ENCODE assay signal across 25 mouse cellular contexts in the genomic region with DNA sequence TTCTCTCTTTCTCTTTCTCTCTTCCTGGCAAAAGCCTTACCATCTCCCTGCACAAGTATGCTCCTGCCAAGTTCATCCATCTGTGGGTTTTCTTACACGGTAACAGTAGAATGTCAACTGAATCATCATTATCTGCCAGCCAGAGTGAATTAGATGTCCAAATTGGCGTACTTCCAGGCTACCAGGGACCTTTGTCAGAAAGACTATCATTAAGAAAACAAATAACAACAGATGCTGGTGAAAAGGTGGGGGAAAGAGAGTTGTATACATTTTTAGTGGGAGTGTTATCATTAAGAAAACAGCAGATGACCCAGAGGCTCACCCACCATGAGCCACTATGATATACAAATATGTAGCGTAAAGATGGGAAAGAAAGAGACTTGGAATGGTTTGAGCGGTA. TPM values are rescaled to one million over a fixed set of nuclear protein-coding genes. Genes with fewer than 3 reads are reported as not detected.
DNase-seq lines count a peak whose midpoint lies in the region; ATAC-seq and TF ChIP-seq lines count a peak whose summit lies in the region.
"Had no signal": no experiment of that assay in that cellular context is flagged by ENCODE, and none has a peak within 500 bp of the region (broad histone marks: within the 10 kb centered on the region; RNA-seq: fewer than 3 reads in every experiment).

No protein-coding gene starts in this region.

- H3K36me3 ChIP-seq in forebrain, postnatal 0 days (ENCODE audit: insufficient read depth) = no peaks in the 10 kb centered on the region
- no peaks in the 10 kb centered on the region for H3K36me3 ChIP-seq in forebrain, embryonic 15.5 days
- peaks cover 0 to 48% of the 10 kb centered on the region in 2 experiments; a peak in 2 of 4 replicates for H3K36me3 ChIP-seq in MEL (ENCODE audit: control insufficient read depth in 1 of 2, insufficient read depth in 2 of 2, low read length in 2 of 2)
- H3K36me3 ChIP-seq: forebrain, embryonic 12.5 days; kidney, embryonic 15.5 days; midbrain, embryonic 13.5 days had no signal

- no peaks in the 10 kb centered on the region for H3K4me1 ChIP-seq in forebrain, postnatal 0 days (ENCODE audit: insufficient read depth)
- peaks cover 4% of the 10 kb centered on the region; the same call in 1 of the 2 replicates for H3K4me1 ChIP-seq in forebrain, embryonic 15.5 days
- H3K4me1 ChIP-seq in MEL (ENCODE audit: control insufficient read depth in 1 of 2, insufficient read depth in 2 of 2, low read length in 2 of 2) = peaks cover 41 to 61% of the 10 kb centered on the region in 2 experiments
- H3K4me1 ChIP-seq in cortical plate, adult 2 months (ENCODE audit: control insufficient read depth, insufficient read depth, low read length) = peaks cover 2% of the 10 kb centered on the region; the same call in 1 of the 2 replicates

- no peaks in the 10 kb centered on the region for H3K9me3 ChIP-seq in forebrain, postnatal 0 days (ENCODE audit: low read length)
- no peaks in the 10 kb centered on the region for H3K9me3 ChIP-seq in forebrain, embryonic 15.5 days
- no peaks in the 10 kb centered on the region for H3K9me3 ChIP-seq in MEL (replicated peaks; ENCODE audit: insufficient read depth, low read length)
- H3K9me3 ChIP-seq: forebrain, embryonic 12.5 days; kidney, embryonic 15.5 days; midbrain, embryonic 13.5 days had no signal

- WGBS in forebrain, postnatal 0 days = 68% methylated on average over 4 of the region's 4 CpGs
- WGBS in forebrain, embryonic 15.5 days = 72% methylated on average over 4 of the region's 4 CpGs

- ATAC-seq in forebrain, postnatal 0 days = no peak
- ATAC-seq in forebrain, embryonic 15.5 days (replicated peaks) = no peak
- ATAC-seq in inflammation-experienced regulatory T-cells, adult 6 months = no peak
- ATAC-seq: intestine, embryonic 16.5 days; midbrain, embryonic 13.5 days had no signal

- no peaks in the 10 kb centered on the region for H3K27me3 ChIP-seq in forebrain, postnatal 0 days (ENCODE audit: insufficient read depth, low read length)
- no peaks in the 10 kb centered on the region for H3K27me3 ChIP-seq in forebrain, embryonic 15.5 days
- no peaks in the 10 kb centered on the region for H3K27me3 ChIP-seq in MEL (ENCODE audit: control insufficient read depth in 1 of 2, insufficient read depth in 2 of 2, low read length in 2 of 2)
- H3K27me3 ChIP-seq: forebrain, embryonic 12.5 days; kidney, embryonic 15.5 days; midbrain, embryonic 13.5 days had no signal

- no peak overlapping the region for H3K27ac ChIP-seq in forebrain, postnatal 0 days (ENCODE audit: low read depth, low read length)
- no peak overlapping the region for H3K27ac ChIP-seq in forebrain, embryonic 15.5 days (replicated peaks)
- H3K27ac ChIP-seq in MEL (ENCODE audit: control insufficient read depth, low read depth, low read length) = peak overlapping the region; percentile 2
- 0 out of 2 replicates have a peak overlapping the region, but pooled peaks have one; percentile 75 for H3K27ac ChIP-seq in cortical plate, adult 2 months (ENCODE audit: insufficient read depth, low read length)
- H3K27ac ChIP-seq: forebrain, embryonic 12.5 days; kidney, embryonic 15.5 days; midbrain, embryonic 13.5 days had no signal

- H3K4me3 ChIP-seq in forebrain, postnatal 0 days (ENCODE audit: low read depth, low read length) = no peak overlapping the region
- H3K4me3 ChIP-seq in forebrain, embryonic 15.5 days = no peak overlapping the region
- H3K4me3 ChIP-seq in MEL (ENCODE audit: control insufficient read depth in 1 of 2, insufficient read depth in 1 of 2, low read depth in 2 of 2, low read length in 2 of 2) = no peak overlapping the region
- H3K4me3 ChIP-seq in cortical plate, adult 2 months (ENCODE audit: insufficient read depth, low read length) = no peak overlapping the region
- H3K4me3 ChIP-seq: forebrain, embryonic 12.5 days; kidney, embryonic 15.5 days; midbrain, embryonic 13.5 days had no signal

- no peak for TF ChIP-seq POLR2A in MEL (IDR thresholded peaks at IDR 0.05; ENCODE audit: control insufficient read depth in 1 of 2, insufficient read depth in 1 of 2, low read depth in 1 of 2, low read length in 2 of 2, poor library complexity in 1 of 2)
- no peak for TF ChIP-seq POLR2A in cortical plate, adult 2 months (IDR thresholded peaks at IDR 0.05; ENCODE audit: extremely low read depth, insufficient read depth, low read length)

- DNase-seq in forebrain, postnatal 0 days = peak; percentile 7
- DNase-seq in 3T3-L1 (ENCODE audit: low read depth, low spot score) = peak; percentile 34
- DNase-seq in MEL (ENCODE audit: low read depth, low spot score) = peak; percentile 97
- no peak for DNase-seq in gastrocnemius, postnatal 25 days
- DNase-seq in adrenal gland, postnatal 25 days = no peak
- DNase-seq: adrenal gland, adult 8-10 months; cerebellum, postnatal 14 days; heart, adult 11 months; lung, adult 2 months; retina, postnatal 1 day; right cerebral cortex, postnatal 4 days; thymus, adult 2 months had no signal

- no peak for TF ChIP-seq CTCF in forebrain, postnatal 0 days (IDR thresholded peaks at IDR 0.05; ENCODE audit: low read depth)
- no peak for TF ChIP-seq CTCF in MEL (IDR thresholded peaks at IDR 0.05 in 2 of 3, conservative IDR thresholded peaks at IDR 0.05 in 1 of 3; ENCODE audit: control insufficient read depth in 1 of 3, insufficient read depth in 1 of 3, low read depth in 2 of 3, low read length in 3 of 3, poor library complexity in 1 of 3, severe bottlenecking in 1 of 3)
- no peak for TF ChIP-seq CTCF in cortical plate, adult 2 months (IDR thresholded peaks at IDR 0.05; ENCODE audit: extremely low read depth, insufficient read depth, low read length)

- no peak overlapping the region for H3K4me2 ChIP-seq in forebrain, postnatal 0 days (ENCODE audit: low read depth)
- no peak overlapping the region for H3K4me2 ChIP-seq in forebrain, embryonic 15.5 days (replicated peaks)
- H3K4me2 ChIP-seq: forebrain, embryonic 12.5 days; kidney, embryonic 15.5 days; midbrain, embryonic 13.5 days had no signal

- no peaks in the 10 kb centered on the region for H3K79me2 ChIP-seq in MEL (ENCODE audit: control insufficient read depth, insufficient read depth, low read length, poor library complexity)

- TF ChIP-seq EP300 in MEL (IDR thresholded peaks at IDR 0.05; ENCODE audit: low read depth in 1 of 2, low read length in 2 of 2) = no peak

- no peak overlapping the region for H3K9ac ChIP-seq in forebrain, postnatal 0 days
- no peak overlapping the region for H3K9ac ChIP-seq in forebrain, embryonic 15.5 days (replicated peaks)
- H3K9ac ChIP-seq in MEL (ENCODE audit: control insufficient read depth, low read depth, low read length, poor library complexity, severe bottlenecking) = no peak overlapping the region
- H3K9ac ChIP-seq: forebrain, embryonic 12.5 days; kidney, embryonic 15.5 days; midbrain, embryonic 13.5 days had no signal

- TF ChIP-seq RAD21 in MEL (IDR thresholded peaks at IDR 0.05; ENCODE audit: low read depth, low read length) = no peak

TF ChIP-seq in MEL, 35 proteins besides CTCF, POLR2A, EP300 and RAD21:
- TF ChIP-seq CHD2 (IDR thresholded peaks at IDR 0.05; ENCODE audit: low read length) (no peak), ELF1 (IDR thresholded peaks at IDR 0.05; ENCODE audit: low read depth, low read length) (no peak), MAFK (IDR thresholded peaks at IDR 0.05; ENCODE audit: borderline replicate concordance, low read depth, low read length) (no peak), MAX (IDR thresholded peaks at IDR 0.05; ENCODE audit: low read length) (no peak), ETS1 (IDR thresholded peaks at IDR 0.05; ENCODE audit: low read depth, low read length) (no peak), ZMIZ1 (IDR thresholded peaks at IDR 0.05; ENCODE audit: low read depth, low read length) (no peak), ZC3H11A (IDR thresholded peaks at IDR 0.05; ENCODE audit: low read depth, low read length) (no peak), SIN3A (IDR thresholded peaks at IDR 0.05; ENCODE audit: low read length) (no peak), E2F4 (IDR thresholded peaks at IDR 0.05; ENCODE audit: borderline replicate concordance, low read depth, low read length) (no peak), HCFC1 (IDR thresholded peaks at IDR 0.05; ENCODE audit: low read depth, low read length) (no peak), GATA1 (IDR thresholded peaks at IDR 0.05; ENCODE audit: low read depth, low read length) (no peak), TBP (IDR thresholded peaks at IDR 0.05; ENCODE audit: low read depth, low read length) (no peak), SMC3 (IDR thresholded peaks at IDR 0.05; ENCODE audit: low read depth, low read length) (no peak), MYB (IDR thresholded peaks at IDR 0.05; ENCODE audit: low read depth, low read length) (no peak), TAL1 (IDR thresholded peaks at IDR 0.05; ENCODE audit: low read length) (no peak), MYC (IDR thresholded peaks at IDR 0.05; ENCODE audit: low read depth, low read length) (no peak)
TF ChIP-seq in MEL: peak in this region for 0.

RNA-seq across cellular contexts. Expression of gene Ccr1, which starts 38.6 kb away (rescaled TPM):
- total RNA-seq in forebrain, postnatal 0 days (2014; rRNA removed) = 0.38 and 1.1 TPM in 2 replicates
- polyA plus RNA-seq in forebrain, postnatal 0 days (2015; fragmentation: Nextera tagmentation; extraction: Ambion mirVana) = 0.76 and 0.77 TPM in 2 replicates
- 0.47 and 0.50 TPM in 2 replicates for polyA plus RNA-seq in forebrain, embryonic 15.5 days (2015; fragmentation: Nextera tagmentation; extraction: Ambion mirVana)
- not detected in 2 replicates for total RNA-seq in MEL (2012; rRNA removed)
- polyA plus RNA-seq in MEL (2012; ENCODE audit: insufficient read depth in 1 of 2, insufficient read length in 2 of 2, low read depth in 1 of 2, low replicate concordance in 2 of 2, missing spikeins in 1 of 2) = under 1 TPM in 1 of 2 experiments, not detected in 1; 0.07 TPM
- 0.33 and 0.34 TPM in 2 replicates for polyA plus RNA-seq in cortical plate, adult 2 months (2012; rRNA removed)
- total RNA-seq in gastrocnemius, postnatal 25 days (2021) = under 1 TPM; 0.20 to 0.27 TPM
- 1.1 and 1.3 TPM in 2 replicates for total RNA-seq in adrenal gland, postnatal 25 days (2021)
- polyA plus RNA-seq in inflammation-experienced regulatory T-cells, adult 6 months (2017; shearing (Covaris generic)) = 1 to 10 TPM in 2 of 3 experiments, under 1 TPM in 1; 0.20 to 3.1 (median 1.7) TPM
- total RNA-seq: ES-E14; left cerebral cortex, adult 18-20 months had no signal

RNA-seq across cellular contexts. Expression of gene Ccr1l1, which starts 48.3 kb away (rescaled TPM):
- not detected in 2 replicates for total RNA-seq in forebrain, postnatal 0 days (2014; rRNA removed)
- polyA plus RNA-seq in forebrain, postnatal 0 days (2015; fragmentation: Nextera tagmentation; extraction: Ambion mirVana) = not detected in 2 replicates
- polyA plus RNA-seq in forebrain, embryonic 15.5 days (2015; fragmentation: Nextera tagmentation; extraction: Ambion mirVana) = not detected in 2 replicates
- not detected in 2 replicates for total RNA-seq in MEL (2012; rRNA removed)
- not detected for polyA plus RNA-seq in MEL (2012; ENCODE audit: insufficient read depth in 1 of 2, insufficient read length in 2 of 2, low read depth in 1 of 2, low replicate concordance in 2 of 2, missing spikeins in 1 of 2)
- polyA plus RNA-seq in cortical plate, adult 2 months (2012; rRNA removed) = 0.10 and 0.13 TPM in 2 replicates
- not detected for total RNA-seq in gastrocnemius, postnatal 25 days (2021)
- total RNA-seq in adrenal gland, postnatal 25 days (2021) = not detected in 2 replicates
- polyA plus RNA-seq in inflammation-experienced regulatory T-cells, adult 6 months (2017; shearing (Covaris generic)) = not detected
- total RNA-seq: adrenal gland, adult 8-10 months; ES-E14; gastrocnemius, adult 18-20 months; left cerebral cortex, adult 18-20 months had no signal
- polyA plus RNA-seq: forebrain, embryonic 12.5 days; heart, postnatal 0 days; hindbrain, embryonic 11.5 days; intestine, embryonic 16.5 days; kidney, embryonic 15.5 days; limb, embryonic 11.5 days; lung, adult 2 months; midbrain, embryonic 13.5 days; thymus, adult 2 months had no signal

Comparison
In these comparisons a context has a peak if more than half of its experiments do, and no peak if none do; other contexts are left out.
1. DNase-seq: peak in forebrain, postnatal 0 days (single experiment), 3T3-L1 (single experiment) and MEL (single experiment); none in gastrocnemius, postnatal 25 days (single experiment) and adrenal gland, postnatal 25 days (single experiment).
2. H3K27ac ChIP-seq: peak in MEL (single experiment) and cortical plate, adult 2 months (single experiment); none in forebrain, postnatal 0 days (single experiment) and forebrain, embryonic 15.5 days (single experiment).